Mouse (Mus musculus) layer of hippocampus, postnatal 36 days (tissue): Measurements from ENCODE around the gene Inpp5a. TPM values are rescaled to one million over a fixed set of nuclear protein-coding genes. Genes with fewer than 3 reads are reported as not detected.
A peak's percentile ranks its signal among the peaks of the same experiment; 100 is the strongest.

Experiments
- DNase-seq, 2 experiments: peaks; one replicate each; pipeline ENCODE4 v3.0.0; 2022
- total RNA-seq, 2 experiments: library from RNA; stranded (reverse); gene quantifications; 2 replicates each; pipeline ENCODE4 v1.2.3; 2021

Inpp5a gene
- total RNA-seq, 2 experiments from 2014 or later = 38.7 to 42.9 TPM

GRCm38 (mm10) chr7:139371389-139371788 lies 17.5 kb upstream of the Inpp5a start:
- DNase-seq = no peak

DNA sequence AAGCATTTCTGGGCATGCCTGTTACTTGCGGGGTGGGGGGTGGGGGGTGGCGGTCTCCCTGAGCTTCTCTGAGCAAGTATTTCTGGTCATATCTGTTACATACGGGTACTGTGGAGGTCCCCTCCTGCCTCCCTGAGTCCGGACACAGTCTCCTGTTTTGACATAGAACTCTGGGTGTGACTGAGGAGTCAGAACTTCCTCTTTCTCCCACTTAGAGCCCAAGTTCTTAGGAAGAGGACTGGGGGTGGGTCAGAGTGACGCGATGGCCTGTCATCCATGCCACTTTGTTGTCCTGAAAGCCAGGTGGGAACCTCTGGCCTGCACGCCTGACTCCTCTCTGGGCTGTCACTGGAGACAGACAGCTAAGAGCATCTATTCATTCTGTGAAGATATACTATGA lies 11.5 kb upstream of the Inpp5a start:
- no peak for DNase-seq

- no peak for DNase-seq
Observed at GRCm38 (mm10) chr7:139378355-139378754, 10.6 kb upstream of the Inpp5a start.

DNA sequence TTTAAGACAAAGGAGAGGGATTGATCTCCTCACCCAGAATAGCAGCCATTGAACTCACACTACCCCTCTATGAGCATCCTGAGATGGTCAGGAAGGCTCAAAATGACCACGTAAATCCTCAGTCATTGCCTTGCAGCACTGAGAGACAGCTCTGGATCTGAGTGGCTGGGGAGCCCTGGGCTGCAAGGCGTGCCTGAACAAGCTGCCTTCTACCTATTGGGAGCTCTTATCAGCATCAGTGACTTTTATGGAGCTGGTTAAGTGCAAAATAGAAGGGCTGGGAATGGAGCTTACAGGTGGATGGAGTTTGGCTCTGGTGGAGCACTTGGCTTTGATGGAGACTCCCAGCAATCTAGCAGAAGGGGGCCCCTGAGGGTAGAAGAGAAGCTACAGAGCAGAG lies 9.2 kb upstream of the Inpp5a start:
- DNase-seq = no peak

GRCm38 (mm10) chr7:139380225-139380624 lies 8.7 kb upstream of the Inpp5a start:
- no peak for DNase-seq

DNA sequence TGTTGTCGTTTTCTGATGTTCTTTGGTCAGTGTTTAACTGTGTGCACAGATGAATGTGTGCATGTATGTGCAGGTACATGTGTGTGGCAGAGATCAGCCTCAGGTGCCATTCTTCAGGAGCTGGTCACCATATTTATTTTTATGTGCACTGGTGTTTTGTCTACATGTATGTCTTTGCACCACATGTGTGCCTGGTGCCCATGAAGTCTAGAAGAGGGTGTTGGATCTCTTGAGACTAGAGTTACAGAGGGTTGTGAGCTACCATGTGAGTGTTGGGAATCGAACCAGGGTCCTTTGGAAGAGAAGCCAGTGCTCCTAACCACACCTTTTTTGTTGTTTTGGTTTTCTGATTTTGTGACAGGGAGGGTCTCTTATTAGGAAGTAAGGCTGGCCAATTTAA lies 7.0 kb upstream of the Inpp5a start:
- DNase-seq = no peak

DNA sequence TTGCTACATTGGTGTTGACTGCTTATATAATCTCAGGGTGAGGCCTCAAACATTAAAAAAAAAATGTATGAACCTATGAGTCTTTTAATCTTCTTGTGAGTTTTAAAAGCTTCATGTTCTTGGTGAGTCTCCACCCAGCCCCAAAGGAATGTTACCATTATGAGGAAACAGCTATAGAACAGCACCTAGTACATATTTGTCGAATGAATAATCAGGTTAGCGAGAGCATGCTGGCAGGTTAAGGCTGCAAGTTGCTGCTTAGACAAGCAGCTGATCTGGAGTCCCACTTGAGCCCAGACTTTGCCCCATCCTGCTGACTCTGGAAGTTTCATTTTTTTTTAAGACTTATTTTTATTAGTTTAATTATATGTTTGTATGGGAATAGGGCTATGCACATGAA lies 6.1 kb upstream of the Inpp5a start:
- DNase-seq = no peak

DNA sequence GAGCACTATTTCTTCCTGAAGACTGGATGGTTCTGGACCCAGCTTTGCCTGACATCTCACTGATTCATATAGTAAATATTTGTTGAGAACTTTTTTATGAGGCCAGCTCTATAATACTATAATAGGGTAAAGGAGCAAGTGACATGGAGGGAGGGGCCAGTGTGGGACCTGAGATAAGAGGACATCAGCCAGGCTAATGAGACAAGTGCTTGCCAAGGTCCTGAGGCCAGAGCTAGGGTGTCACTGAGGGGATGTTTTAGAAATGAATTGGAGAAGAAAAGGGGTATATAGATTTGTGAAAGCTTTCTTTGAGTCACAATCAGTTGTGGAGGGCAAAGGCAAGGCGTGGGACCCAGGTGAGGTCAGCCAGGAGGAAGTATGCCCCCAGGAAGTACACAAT lies 4.4 kb upstream of the Inpp5a start:
- no peak for DNase-seq

- DNase-seq = no peak
Observed at GRCm38 (mm10) chr7:139384916-139385530, 3.9 kb upstream of the Inpp5a start.

- DNase-seq = no peak
Observed at GRCm38 (mm10) chr7:139386933-139387690, 1.8 kb upstream of the Inpp5a start.

- DNase-seq = no peak
Observed at GRCm38 (mm10) chr7:139387921-139388669, 814 bp upstream of the Inpp5a start.

- DNase-seq = peak in 1 of 2 experiments; percentile 16
Observed at GRCm38 (mm10) chr7:139389213-139389761, 378 bp downstream of the Inpp5a start.

- no peak for DNase-seq
Observed at GRCm38 (mm10) chr7:139390380-139390779, 1.5 kb downstream of the Inpp5a start.

DNA sequence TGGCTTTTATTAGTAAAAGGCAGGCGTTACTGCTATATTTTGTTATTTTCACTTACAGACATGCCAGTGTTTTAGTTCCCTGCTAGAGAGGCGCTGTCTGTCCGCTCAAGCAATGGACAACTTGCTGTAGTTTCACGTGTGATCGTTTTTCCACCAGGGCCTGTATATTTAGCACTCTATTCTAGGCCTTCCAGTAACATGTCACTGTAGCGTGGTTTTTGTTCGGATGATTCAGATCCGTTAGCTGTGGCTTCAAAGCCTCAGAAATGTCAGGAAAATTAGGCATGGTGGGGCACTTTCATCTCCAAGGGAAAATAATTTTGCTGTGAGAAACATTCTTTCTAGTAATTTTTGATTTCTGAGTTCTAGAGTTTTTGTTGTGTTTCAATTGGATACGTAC lies 2.0 kb downstream of the Inpp5a start:
- no peak for DNase-seq

DNA sequence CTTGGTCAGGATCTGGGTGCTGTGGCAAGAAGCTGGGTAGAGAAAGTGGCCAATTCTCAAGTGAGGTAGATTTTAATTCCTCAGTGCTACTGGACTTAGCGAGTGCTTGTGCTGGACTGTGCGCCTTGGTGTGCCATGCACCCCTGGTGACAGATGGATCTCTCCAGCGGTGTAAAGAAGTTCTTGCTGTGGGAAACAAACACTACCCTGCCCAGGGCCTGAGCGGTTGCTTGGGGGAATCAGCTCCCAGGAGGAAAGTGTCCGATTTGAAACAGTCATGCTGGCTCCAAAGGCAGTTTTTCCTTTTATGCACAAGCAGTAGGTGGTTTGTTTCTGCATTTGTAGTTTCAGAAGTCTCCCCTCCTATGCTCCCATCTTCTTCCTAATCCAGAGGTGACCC lies 2.8 kb downstream of the Inpp5a start:
- DNase-seq = no peak

DNA sequence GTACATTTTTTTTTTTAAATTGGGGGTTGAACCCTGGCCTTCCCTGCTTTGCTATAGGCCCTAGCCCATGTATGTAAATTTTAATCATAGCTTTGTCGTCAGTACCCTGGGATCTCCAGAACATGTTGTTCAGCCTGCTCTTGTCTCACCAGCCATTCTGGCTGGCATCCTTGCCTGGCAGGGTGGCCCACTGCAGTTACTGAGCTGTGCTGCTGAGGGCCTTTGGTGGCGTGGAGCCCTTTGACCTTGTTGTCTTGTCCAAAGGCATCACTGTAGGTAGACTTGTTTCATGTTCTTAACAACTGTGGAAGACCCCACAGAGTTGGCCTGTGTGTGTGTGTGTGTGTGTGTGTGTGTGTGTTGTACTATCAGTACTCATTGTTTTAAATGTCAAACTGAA lies 3.2 kb downstream of the Inpp5a start:
- no peak for DNase-seq

GRCm38 (mm10) chr7:139392691-139393235 lies 3.9 kb downstream of the Inpp5a start:
- no peak for DNase-seq

DNA sequence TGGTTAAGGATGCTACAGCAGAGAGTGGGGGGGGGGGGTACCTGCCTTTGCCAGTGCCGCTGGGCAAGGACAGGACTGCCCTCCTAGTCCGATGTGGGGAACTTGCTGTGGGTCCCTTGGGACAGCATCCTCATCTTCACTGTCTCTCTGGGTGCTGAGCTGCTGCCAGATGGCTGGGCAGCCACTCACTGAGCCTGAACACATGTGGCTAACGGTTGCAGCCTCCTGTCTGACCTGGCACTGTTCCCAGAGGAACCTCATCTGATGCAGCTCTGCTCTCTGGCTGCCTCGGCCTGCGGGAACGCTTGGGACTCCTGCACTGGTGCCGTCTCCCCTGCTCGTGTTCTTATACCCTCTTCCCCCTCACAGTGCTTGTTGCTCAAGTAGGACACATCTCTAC lies 8.6 kb downstream of the Inpp5a start:
- peak in 1 of 2 experiments; percentile 37 for DNase-seq

- DNase-seq = no peak
Observed at GRCm38 (mm10) chr7:139398111-139398510, 9.2 kb downstream of the Inpp5a start.

DNA sequence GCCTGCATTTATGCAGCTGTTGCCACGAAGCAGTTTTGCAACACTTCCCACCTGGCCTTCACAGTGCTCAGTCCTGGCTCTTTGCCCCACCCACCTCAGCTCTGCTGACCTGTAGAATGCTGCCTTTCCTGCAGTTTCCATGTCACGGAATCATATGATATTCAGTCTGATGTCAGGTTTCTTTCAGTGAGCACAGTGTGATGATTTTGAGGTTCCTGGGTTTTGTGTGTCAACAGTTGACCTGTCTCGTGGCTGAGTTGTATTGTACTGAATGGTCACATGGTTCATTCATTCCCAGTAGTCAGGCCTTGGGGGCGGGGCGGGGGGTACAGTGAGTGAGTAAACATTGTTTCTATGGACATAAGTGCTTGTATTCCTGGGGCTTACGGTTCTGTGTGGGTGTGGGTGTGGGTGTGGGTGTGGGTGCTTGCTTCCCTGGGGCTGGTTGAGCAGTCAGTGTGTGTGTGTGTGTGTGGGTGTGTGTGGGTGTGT lies 9.7 kb downstream of the Inpp5a start:
- DNase-seq = no peak

DNA sequence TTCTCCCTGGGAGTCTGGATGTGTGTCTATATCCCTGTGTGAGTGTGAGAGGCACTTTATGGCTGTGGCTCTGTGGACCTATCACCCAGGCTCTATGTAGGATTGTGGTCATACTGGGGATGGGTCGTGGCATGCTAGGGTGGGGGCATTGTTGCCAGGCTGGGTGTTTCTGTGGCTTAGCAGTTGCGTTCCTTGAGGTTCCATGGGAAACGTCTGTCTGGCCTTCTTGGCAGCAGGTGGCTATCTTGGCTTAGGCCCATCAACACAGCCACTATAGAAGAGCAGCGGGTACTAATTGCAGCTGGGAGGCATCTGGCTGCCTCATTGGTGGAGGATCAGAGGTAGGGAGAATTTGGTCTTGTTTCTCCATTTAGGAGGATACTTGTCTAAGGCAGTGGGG lies 10.7 kb downstream of the Inpp5a start:
- DNase-seq = no peak

DNA sequence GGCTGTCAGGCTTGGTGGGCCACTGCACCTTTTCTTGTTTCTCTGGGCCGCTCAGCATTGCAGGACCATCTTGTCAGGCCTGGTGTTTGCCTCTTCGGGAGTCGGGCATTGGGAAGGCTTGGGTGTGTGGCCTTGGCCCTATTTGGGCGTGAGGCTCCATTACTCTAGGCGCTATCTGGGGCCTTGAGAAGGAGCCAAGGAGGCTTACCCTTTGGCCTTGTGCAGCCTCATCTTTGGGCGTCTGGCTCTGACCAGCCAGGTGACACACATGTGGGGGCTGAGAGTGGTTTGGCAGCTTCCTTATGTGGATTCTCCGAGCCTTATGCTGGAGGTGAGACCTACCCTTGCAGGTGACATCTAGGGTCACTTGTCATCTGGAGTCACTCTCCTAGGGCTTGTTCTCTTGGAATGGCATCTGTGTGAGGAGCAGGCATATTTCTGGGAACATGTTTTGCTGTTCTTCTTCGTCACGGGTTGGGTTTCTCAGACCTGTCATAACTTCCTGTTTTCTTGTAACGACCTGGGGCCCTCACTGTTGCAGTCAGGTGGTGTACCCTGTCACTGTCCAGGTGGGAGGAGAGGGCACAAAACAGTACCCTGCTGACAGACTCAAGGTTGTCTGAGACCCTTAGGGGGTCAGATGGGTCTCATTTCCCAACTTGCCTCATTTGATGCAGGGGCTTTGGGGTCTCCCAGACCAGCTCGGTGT lies 11.2 kb downstream of the Inpp5a start:
- no peak for DNase-seq
